Mouse (Mus musculus): Measurements from ENCODE around the gene Usp38.

Usp38 gene

GRCm38 (mm10) chr8:80961070-80961609, 53.6 kb downstream of the Usp38 start:
- no peak for DNase-seq

DNA sequence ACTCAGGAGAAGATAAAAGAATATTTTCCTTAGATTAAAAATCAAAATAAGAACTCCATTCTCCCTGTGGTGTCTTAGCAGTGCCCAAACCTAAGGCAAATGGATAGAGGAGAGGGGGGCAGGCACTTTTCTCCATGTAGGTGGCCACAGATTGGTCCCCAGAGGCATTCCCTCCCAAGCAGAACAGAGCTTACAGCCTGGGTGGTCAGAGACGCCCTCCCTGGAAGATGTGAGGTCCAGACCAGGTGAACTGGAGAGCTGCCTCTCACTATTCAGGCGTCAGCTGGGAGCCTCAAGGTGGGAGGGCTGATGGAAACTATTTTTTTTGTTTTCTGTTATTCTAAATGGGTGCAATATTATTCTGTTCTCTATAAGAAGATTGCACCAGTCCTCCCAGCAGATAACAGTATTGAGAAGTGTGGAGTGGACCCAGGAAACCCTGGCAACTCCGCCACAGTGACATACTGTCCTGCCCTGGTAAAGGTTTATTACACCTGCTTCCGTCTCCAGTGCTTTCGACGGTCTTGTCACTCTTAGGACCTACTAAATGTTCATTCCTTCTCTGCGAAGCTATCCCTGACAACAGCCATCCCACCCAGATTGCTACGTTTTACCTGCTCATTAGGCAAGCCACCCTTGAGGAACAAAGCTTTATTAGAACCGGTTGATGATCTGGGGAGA, 55.0 kb downstream of the Usp38 start:
- DNase-seq, result no peak

- peak; percentile 35 to 46 for DNase-seq
Measured at GRCm38 (mm10) chr8:80957776-80958175, 57.0 kb downstream of the Usp38 start.

DNA sequence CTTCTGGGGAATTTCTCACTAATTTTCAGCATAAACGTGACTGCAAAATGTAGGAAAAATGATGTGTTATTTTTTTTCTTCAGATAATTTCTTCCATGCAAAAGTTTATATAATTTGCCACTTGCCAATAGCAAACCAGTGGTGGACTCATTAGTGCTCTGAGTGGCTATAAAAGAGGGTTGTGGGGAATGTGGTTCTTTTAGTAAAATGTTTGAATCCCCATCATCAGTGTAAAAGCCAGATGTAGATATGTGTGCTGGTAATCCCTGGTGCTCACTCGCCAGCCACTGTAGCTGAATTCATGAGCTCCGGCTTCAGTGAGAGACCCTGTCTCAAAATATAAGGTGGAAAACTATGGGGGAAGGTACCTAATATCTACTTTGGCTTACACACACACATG, 61.8 kb downstream of the Usp38 start:
- DNase-seq, result no peak

DNA sequence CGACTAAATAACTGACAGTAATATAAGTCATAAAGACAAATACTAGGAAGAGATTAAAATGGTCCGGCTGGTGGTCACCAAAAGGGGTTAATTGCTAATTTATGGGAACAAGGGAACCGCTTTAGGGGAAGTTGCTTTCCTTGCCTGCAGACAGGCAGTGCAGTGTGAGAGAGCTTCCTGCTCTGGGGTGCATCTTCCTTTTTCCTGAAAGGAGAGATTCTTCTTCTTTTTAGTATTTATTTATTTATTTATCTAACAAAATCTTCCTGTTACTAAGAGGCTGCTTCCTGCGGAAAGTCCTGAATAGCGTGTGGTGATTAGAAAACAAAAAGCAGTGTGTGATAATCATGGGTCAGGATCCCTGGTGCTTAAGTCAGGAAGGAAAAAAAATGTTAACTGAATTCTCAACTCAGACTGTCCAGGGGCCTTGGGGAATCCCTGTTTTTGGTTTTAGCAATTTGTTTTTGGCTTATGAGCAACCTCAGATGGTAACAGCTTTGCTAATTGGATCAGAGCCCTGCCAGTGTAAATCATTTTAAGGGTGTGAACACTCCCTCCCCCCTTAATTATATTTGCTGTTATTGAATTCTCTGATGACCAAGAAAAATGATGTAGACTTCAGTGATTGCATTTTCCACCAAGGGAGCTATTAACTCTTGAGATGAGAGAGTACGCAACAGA, 62.4 kb downstream of the Usp38 start:
- DNase-seq, result peak in 1 of 2 experiments; percentile 11

DNA sequence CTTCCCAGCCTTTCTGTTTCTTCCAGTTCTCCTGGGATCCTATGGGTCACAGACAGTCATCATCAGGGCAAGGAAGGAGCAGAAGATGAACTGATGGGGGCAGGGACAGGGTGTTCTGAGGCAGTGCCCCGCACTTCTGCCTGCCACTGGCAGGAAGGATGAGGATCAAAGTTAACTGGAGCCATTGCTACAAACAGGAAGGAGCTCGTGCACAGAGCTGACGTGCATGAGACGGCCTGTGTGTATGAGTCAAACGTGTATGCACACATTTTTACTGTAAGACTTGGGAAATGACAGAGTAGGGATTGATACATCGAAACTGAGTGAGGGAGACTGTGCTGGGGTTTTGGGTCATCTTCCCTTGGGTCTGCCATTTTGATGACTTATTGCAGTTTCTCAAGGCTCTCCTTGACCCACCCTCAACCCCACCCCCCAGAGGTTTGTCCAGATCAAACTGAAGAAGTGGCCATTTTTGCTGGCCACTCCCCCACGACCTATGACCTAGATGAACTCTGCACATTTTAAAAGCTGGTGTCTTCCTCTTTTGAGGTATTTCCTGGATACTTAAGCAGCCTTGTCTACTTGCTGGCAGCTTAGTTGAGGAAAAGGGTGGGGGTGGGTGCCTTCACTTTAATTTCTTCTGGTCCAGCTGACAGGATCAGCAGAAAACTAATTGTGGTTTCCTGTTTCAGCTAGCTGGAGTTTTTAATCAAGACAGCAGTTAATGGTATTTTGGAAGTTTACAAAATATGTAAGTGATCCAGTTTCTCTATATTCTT, 66.1 kb downstream of the Usp38 start:
- peak in 1 of 2 experiments; percentile 6 for DNase-seq

GRCm38 (mm10) chr8:80943742-80944141, 71.0 kb downstream of the Usp38 start:
- DNase-seq, result no peak

- no peak for DNase-seq
Measured at GRCm38 (mm10) chr8:80941621-80942020, 73.1 kb downstream of the Usp38 start.

DNA sequence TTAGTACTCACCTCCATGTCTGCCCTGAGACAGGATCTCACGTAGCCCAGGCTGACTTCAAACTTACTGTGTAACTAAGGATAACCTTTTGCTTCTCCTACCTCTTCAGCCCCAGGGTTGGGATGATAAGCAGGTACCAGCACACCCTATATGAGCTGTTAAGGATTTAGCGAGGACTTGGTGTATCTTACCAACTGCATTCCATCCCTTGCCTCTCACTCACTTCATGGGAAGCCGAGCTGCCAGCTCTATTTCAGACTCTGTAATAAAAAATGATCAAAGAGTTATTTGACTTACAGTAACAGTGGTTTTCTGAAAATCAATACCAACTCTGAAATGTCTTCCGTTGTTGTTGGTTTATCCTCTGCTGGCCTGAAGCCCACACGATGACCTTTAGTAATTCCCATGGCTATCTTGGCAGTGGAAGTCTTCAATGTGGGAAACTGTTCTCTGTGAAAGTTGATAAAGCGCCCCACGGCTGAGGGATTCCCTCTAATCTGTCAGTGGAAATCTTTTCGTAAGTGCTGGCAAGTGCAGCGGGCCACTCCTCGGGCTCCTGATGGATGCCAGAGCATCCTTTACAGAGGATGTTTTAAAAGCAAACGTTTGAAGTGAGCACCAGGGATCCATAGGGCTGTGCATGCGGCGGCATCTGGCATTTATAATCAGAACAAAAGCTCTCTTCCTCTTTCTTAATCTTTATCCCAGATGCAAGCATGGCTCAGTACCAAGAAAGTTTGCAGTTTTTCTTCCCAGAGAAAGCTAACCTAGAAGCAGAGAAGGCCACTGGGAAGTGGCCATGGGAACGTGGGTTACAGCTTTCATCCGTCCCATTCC, 76.7 kb downstream of the Usp38 start:
- peak in 1 of 2 experiments; percentile 13 for DNase-seq
